Mouse (Mus musculus) lung, adult 2 months (tissue): Measurements from ENCODE around the gene Vamp3. TPM values are rescaled to one million over a fixed set of nuclear protein-coding genes. Genes with fewer than 3 reads are reported as not detected.

Experiments
- DNase-seq: peaks from one replicate; pipeline ENCODE4 v3.0.0; 2022
- H3K4me1 ChIP-seq: fragments of 200-500 bp; 2 replicates; pipeline ENCODE4 v1.6.1; 2011; ENCODE audit warnings: low read length; ENCODE audit not compliant: control insufficient read depth, insufficient read depth
- H3K4me3 ChIP-seq: fragments of 200-500 bp; replicated peaks from 2 replicates; pipeline ENCODE3; 2011; ENCODE audit warnings: low read depth, mild to moderate bottlenecking, control low read depth, low read length; ENCODE audit errors: extremely low read depth
- CTCF ChIP-seq: fragments of 200-500 bp; IDR thresholded peaks from 2 replicates; pipeline ENCODE4 v1.5.1; 2011; ENCODE audit warnings: mild to moderate bottlenecking, low read length, control low read depth; ENCODE audit not compliant: insufficient read depth
- POLR2A ChIP-seq: fragments of 200-500 bp; IDR thresholded peaks from 2 replicates; pipeline ENCODE4 v1.6.1; 2011; ENCODE audit warnings: low read depth, mild to moderate bottlenecking, control low read depth, low read length, borderline replicate concordance; ENCODE audit errors: extremely low read depth
- WGBS: fragments of 180-500 bp; shearing (Covaris S2); methylation state at CpG from one replicate; pipeline ENCODE4 v1.1.7; 2018; 5-methylcytosine and 5-hydroxymethylcytosine counted together
- polyA plus RNA-seq: library from polyadenylated mRNA; depleted of rRNA; stranded (reverse); fragments of >200 nt; gene quantifications from 2 replicates; pipeline ENCODE4 v1.2.3, GENCODE M21; 2012

Gene Vamp3
- polyA plus RNA-seq, 1 experiment, result 70.5 TPM

DNA sequence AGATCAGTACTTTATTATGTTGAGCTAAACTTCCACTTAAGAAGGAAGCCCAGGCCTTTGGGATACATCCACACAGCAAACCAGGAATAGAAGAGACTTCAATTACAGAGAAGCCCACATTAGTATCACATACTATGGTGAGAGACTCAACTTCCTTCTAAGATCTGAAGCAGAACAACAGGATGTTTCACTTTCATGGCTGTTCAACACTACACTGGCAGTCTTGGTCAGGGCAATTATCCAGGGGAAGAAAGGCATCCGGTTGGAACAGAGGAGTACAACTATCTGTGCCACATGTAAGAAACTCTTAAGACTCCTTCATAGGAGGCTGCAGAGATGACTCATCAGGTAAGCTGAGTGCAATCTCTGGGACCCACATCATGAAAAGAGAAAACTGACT lies 6.6 kb downstream of the Vamp3 start:
- TF ChIP-seq CTCF (no peak), POLR2A (no peak)
- Histone ChIP-seq H3K4me1 (peaks cover 21% of the 10 kb centered on the region), H3K4me3 (no peak overlapping the region)
- no peak for DNase-seq
- WGBS, result 43% methylated on average over 1 of the region's 1 CpGs

- Histone ChIP-seq H3K4me3 (no peak overlapping the region), H3K4me1 (peaks cover 15% of the 10 kb centered on the region)
- TF ChIP-seq CTCF (no peak), POLR2A (no peak)
- 85% methylated on average over 3 of the region's 3 CpGs for WGBS
- DNase-seq, result no peak
These were observed 11.2 kb downstream of the Vamp3 start for GRCm38 (mm10) chr4:151046524-151046923.

DNA sequence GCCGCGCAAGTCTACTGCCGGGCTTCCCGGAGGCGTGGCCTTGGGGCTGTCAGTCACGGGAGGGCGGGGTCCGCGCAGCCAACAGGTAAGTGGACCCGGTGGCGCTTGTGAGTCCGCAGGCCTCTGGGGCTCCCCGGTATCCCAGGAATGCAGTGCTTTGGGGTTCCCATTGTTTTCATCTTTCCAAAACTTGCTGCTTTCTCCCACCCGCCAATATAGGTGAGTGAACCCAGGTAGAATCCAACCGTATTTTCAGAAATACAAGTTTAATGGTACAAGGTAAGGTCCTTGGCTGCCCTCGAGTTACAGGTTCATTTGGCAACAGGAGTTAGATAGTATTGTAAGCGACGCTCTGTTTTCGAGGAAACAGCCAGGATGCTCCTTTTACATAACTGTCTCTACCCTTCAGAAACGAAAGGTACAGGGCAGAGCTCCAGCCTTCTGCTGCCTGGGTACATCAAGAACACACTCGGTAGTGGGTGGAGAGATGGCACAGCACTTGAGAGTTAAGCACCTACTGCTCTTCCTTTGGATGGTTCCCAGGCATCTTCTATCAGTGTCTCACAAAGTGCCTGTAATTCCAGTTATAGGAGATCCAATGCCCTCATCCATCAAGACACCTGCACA lies 12.7 kb downstream of the Vamp3 start:
- no peak for DNase-seq
- TF ChIP-seq CTCF (no peak), POLR2A (peak; percentile 48; the same call in 1 of the 2 replicates)
- WGBS, result 4% methylated on average over 21 of the region's 21 CpGs
- Histone ChIP-seq H3K4me1 (peaks cover 4% of the 10 kb centered on the region; the same call in 1 of the 2 replicates), H3K4me3 (peak overlapping the region; percentile 55)

DNA sequence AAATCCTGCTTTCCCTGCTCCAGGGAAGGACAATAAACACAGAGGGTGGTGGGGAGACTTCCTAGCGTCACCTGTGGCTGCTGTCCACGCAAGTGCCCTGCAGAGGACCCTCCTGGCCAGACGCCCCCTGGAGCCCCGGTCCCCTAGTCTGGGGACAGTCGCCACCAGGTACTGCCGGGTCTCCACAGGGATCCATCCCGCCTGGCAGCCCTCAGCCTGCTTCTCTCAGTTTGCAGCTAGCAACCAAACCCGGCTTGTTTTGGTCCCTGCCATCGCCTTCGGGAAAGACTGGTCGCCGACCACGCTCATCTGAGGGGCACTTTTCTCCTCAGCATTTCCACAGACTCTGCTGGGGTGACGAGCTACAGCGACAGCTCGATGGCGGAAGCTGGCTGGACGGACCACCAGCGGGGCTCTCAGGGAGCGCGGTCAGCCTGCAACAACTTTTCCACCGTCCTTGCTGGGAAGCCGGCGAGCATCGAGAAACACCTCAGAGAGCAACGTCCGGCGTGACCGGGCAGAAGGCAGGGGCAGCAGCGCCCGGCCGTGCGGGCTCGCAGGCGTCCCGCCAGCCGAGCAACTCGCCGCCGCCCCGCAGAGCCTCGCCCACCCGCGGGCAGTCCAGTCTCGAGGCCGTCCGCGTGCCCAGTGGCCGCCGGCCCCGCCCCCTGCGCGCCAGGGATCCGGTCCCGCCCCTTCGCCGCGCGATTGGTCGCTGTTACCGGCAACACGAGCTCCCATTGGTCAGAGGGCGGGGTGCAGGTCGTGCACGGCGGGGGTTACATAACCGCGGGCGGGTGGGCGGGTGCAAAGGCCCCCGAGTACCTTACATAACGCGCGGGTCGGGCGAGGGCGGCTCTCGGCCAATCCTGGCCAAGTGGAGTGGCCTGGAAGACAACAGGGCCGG lies 13.5 kb downstream of the Vamp3 start, which contains the start of gene Per3:
Per3 (minus strand) TSS at position 629 of the 907 bp plus-strand sequence.
- Histone ChIP-seq H3K4me1 (peaks cover 4% of the 10 kb centered on the region; the same call in 1 of the 2 replicates), H3K4me3 (peak within 1 kb of the TSS; percentile 86)
- TF ChIP-seq POLR2A (peak; percentile 94), CTCF (no peak)
- WGBS, result under 1% methylated on average over 79 of the region's 79 CpGs
- DNase-seq, result peak; percentile 97

- DNase-seq, result peak; percentile 41
- H3K4me3 ChIP-seq, result peak overlapping the region; percentile 86
These were observed 14.5 kb downstream of the Vamp3 start for GRCm38 (mm10) chr4:151043281-151043680.

GRCm38 (mm10) chr4:151041506-151041905 lies 16.3 kb downstream of the Vamp3 start:
- WGBS, result 80% methylated on average over 5 of the region's 5 CpGs
- DNase-seq, result no peak
- TF ChIP-seq POLR2A (no peak), CTCF (no peak)

More at GRCm38 (mm10) chr4:151043281-151043680, 14.5 kb downstream of the Vamp3 start:
- TF ChIP-seq CTCF, result no peak
- peak; percentile 71; the same call in 1 of the 2 replicates for TF ChIP-seq POLR2A
- WGBS, result 27% methylated on average over 5 of the region's 5 CpGs
- peaks cover 4% of the 10 kb centered on the region; the same call in 1 of the 2 replicates for H3K4me1 ChIP-seq

GRCm38 (mm10) chr4:151037800-151038199 lies 20.0 kb downstream of the Vamp3 start:
- Histone ChIP-seq H3K4me3 (no peak overlapping the region), H3K4me1 (no peaks in the 10 kb centered on the region)
- no peak for DNase-seq
- WGBS, result 90% methylated on average over 11 of the region's 11 CpGs
- TF ChIP-seq POLR2A (no peak), CTCF (no peak)

More at GRCm38 (mm10) chr4:151041506-151041905, 16.3 kb downstream of the Vamp3 start:
- Histone ChIP-seq H3K4me3 (no peak overlapping the region), H3K4me1 (peaks cover 4% of the 10 kb centered on the region; the same call in 1 of the 2 replicates)

- TF ChIP-seq CTCF (no peak), POLR2A (no peak)
- Histone ChIP-seq H3K4me1 (no peaks in the 10 kb centered on the region), H3K4me3 (no peak overlapping the region)
- 90% methylated on average over 7 of the region's 7 CpGs for WGBS
- no peak for DNase-seq
These were observed 21.2 kb downstream of the Vamp3 start for GRCm38 (mm10) chr4:151036521-151036920.

DNA sequence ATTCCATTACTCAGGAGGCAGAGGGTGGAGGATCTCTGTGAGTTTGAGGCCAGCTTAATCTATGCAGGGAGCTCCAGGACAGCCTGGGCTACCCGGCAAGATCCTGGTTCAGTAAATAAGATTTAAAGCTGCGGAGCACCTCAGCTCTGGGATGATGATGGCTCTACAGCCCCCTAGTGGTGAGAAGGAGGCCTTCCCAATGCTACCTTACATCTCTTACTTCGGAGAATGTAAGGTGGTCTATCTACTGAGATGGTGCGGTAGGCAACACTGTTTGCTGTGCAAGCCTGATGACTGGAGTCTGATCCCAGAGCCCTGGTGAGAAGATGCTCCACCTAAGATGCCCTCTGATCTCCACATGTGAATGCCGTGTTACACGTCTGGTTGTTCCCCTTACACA lies 30.8 kb downstream of the Vamp3 start:
- TF ChIP-seq POLR2A (no peak), CTCF (peak; percentile 69)
- Histone ChIP-seq H3K4me3 (no peak overlapping the region), H3K4me1 (no peaks in the 10 kb centered on the region)
- 50% methylated on average over 6 of the region's 6 CpGs for WGBS
- no peak for DNase-seq
